Mouse (Mus musculus) layer of hippocampus, adult 9-11 months (tissue): Measurements from ENCODE around the gene Slc30a7.
A peak's percentile ranks its signal among the peaks of the same experiment; 100 is the strongest.

Experiments
- DNase-seq: peaks from one replicate; pipeline ENCODE4 v3.0.0; 2022

Gene Slc30a7

DNA sequence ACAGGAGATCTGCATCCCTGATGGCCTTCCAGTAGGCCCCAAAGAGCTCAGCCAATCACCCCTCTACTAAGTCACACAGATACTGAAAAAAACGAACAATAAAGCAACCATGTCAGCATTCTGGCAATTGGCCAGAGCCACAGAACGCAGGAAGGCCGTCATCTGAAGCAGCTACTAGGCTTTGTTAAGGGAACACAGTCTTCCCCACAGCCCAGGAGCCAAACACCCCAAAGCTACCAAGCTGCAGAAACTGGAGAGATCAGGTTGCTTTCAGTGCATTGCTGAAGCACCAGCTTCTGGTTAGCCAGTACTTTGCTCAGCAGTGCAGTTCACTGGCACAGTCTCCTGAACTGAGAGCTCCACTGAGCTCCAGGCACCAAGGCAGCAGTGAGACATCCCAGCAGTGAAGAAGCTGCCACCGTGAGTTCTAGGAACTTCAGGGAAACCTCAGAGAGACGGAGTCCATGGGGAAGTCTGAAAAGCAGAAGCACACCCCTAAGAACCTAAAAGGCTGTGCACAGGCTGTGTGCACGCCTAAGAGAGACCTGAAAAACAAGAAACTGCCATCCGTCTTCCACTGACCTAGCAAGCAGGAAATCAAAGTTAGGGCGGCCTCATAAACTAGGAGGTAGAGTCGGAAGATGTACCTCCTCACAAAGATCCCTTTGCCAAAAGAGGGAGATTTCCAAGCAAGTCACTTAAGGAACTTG is 21.9 kb downstream of the Slc30a7 start:
- no peak for DNase-seq

- DNase-seq = no peak
Observed at GRCm38 (mm10) chr3:115984653-115985052, 22.6 kb downstream of the Slc30a7 start.

GRCm38 (mm10) chr3:115983217-115983616 is 24.0 kb downstream of the Slc30a7 start:
- no peak for DNase-seq

DNA sequence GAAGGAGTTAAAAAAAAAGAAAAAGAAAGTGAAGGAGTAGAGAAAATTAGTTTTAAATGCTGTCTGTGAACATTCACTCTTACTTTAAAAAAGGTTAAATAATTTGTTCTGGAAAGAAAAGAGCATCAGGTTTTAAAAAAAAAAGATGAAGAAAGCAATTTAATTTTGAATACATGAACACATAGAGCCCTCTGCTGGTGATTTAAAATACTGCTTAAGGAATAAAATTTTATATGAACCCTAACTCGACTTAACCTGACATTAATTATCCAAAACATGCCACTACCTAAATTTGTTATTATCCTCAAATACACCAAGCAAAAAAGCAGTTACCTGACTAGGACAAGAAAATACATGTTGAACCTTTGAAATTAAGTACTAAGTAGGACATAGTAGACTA is 28.2 kb downstream of the Slc30a7 start:
- DNase-seq = no peak

DNA sequence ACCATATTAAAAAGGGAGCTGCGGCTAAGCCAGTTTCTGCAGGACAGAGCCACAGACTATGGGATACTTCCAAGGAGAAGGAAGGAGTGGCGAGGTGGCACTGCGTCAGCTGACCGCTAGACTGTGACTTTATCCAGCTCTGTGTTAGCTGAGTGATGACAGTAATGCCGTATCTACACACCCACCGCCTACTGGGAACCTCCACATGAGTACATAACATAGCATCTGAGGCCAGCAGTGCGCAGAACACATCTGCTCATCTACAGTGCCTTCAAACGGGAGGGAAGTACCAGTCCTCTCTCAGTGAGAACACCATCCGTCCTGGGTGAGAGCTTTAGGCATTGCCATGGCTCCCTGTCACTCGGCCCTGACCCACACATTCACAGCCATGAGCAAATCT is 32.2 kb downstream of the Slc30a7 start:
- no peak for DNase-seq

GRCm38 (mm10) chr3:115974228-115974627 is 33.0 kb downstream of the Slc30a7 start:
- no peak for DNase-seq

GRCm38 (mm10) chr3:115971891-115972646 is 35.1 kb downstream of the Slc30a7 start:
- no peak for DNase-seq

DNA sequence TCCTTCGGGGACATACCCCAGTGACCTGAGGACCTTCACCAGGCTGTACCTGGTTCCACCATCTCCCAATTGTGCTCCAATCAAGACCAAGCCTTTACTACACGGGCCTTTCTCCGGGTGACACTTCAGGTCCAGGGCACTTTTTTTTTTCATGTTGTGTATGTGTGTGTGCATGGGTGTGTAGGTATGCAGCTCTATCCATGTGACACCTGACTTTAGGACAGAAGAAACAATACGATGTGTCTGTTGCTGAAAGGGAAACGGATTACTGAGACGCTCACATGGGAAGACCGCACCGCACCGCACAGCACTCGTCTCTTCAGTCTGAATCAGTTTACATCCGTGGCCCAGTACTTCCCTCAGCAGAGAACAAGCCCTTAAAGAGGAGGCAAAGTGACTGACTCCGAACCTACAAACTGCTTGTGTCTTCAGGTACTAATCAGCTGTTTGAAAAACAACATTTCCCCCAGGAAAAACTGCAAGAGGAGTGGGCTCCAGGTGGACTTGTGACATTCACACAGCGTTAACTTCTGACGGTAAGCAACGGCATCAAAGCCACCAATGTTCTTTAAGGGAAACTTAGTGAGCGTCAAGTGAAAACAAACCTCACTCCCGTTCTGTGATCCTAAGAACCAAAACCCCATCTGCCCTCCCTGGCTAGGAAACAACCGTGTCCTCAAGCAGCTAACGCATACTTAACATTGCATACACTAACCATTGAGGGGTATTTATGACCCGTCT is 36.0 kb downstream of the Slc30a7 start:
- no peak for DNase-seq

GRCm38 (mm10) chr3:115968745-115969530 is 38.3 kb downstream of the Slc30a7 start:
- peak; percentile 18 for DNase-seq

DNA sequence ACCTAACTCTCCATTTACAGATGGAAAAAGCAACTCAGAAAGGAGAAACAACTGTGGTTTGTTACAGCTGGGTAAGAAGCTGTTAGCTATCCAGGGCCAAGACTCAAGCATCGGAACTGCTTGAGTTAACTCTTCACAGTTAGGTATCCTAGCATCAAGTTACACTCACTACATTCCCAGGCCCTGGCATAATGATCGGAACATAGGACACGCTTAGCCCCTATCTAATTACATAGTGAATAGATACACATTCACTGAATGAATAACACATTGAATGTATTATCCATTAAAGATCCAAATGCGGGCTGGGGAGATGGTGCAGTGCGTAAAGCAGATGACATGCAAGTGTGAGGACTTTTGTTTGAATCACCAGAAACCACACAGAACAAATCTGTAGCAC is 43.1 kb downstream of the Slc30a7 start:
- DNase-seq = no peak

- no peak for DNase-seq
Observed at GRCm38 (mm10) chr3:115963597-115963996, 43.6 kb downstream of the Slc30a7 start.

GRCm38 (mm10) chr3:115962028-115962415 is 45.2 kb downstream of the Slc30a7 start:
- DNase-seq = no peak

GRCm38 (mm10) chr3:115961311-115962027 is 45.7 kb downstream of the Slc30a7 start:
- DNase-seq = no peak

DNA sequence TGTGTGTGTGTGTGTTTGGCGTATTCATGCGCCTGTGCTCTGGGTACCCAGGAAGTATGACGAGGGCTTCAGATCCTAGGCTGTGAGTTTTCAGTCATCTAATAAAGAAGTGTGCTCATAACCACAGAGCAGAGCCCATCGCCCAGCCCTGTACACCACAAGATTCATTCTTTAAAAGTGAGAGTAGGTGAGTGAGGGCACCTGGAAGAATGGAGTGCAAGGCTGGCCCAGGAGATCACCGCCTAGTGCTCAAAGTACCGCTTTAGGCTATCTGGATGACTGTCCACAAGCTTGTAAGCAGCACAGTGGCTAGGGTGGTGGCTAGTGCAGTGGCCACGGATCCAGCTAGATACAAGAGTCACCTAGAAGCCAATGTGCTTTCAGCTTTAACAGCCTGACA is 50.0 kb downstream of the Slc30a7 start:
- no peak for DNase-seq

DNA sequence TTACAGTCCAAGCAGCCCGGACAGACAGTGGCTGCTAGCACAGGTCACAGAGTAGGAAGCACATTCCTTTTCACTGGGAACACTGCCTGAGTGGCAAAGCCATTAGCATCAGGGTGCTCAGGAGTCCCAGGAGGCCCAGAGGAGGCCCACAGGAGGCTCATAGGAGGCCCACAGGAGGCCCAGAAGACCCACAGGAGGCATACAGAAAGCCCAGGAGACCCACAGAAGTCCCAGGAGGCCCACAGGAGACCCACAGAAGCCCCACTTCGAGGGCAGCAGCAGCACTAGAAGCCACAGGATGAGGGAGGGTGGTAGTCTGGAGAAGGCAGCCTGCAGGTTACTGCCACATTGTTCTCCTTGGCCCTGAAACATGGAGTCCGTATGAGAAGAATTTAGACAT is 54.1 kb downstream of the Slc30a7 start:
- no peak for DNase-seq

DNA sequence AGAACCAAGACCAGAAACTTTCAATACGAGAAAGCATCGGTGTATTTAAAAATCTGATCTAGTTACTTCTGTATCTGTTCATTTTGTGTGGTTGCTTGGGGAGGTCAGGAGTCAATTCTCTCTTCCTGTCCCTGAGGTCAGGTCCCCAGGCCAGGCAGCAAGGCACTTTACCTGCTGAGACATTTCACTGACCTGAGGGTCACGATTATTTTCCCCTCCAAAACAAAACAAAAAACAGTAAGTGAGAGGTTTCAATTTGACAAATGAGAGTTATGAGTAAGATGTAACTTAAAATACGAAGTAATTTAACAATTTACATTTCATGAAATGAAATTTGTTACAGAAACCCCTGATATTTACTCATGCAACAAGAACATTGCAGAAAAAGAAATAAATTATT is 54.9 kb downstream of the Slc30a7 start:
- DNase-seq = no peak

GRCm38 (mm10) chr3:115951221-115951620 is 56.0 kb downstream of the Slc30a7 start:
- no peak for DNase-seq

DNA sequence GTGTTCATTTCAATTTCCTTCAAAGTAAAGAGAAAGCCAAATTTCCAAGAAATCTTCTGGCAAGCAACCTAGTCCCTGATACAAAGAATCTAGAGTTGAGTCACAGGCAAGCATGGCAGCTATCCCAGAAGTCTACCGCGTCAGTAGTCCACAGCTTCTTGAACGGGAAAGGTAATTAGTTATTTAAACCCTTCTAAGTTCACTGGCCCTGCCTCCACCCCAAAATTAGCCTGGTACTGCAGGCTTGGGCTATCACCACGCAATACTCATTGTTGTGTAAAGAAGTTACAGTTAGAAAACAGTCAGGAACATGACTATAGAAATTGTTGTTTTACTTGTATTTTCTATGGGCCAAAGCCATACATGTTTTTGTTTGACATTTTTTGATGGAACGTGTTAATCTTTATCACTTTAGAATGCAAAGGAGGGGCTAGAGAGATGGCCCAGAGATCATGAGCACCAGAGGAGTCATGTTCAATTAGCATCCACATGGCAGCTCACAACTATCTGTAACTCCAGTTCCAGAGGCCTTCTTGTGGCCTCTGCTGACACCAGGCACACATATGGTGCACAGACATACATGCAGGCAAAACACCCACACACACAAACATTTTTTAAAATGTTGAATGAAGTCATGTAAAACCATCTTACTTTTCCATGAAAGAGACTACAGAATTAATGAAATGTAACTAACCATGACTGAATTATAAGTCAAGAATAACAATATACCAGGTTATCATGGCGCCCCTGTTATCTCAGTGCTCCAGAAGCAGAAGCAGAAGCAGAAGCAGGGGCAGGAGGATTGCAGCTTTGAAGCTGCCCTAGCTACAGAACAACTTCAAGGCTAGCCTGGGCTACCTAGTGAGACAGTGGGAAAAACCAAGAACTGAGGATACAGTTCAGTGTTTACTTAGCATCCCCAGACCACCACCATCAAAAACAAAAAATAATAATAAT is 57.0 kb downstream of the Slc30a7 start:
- DNase-seq = peak; percentile 8

- DNase-seq = no peak
Observed at GRCm38 (mm10) chr3:115949220-115949920, 57.8 kb downstream of the Slc30a7 start.

- DNase-seq = no peak
Observed at GRCm38 (mm10) chr3:115946272-115946671, 60.9 kb downstream of the Slc30a7 start.
